In genomic region chr1:105311899-105312600, GRCm38 (mm10) we compare ENCODE assay signal across 12 mouse cellular contexts. TPM values are rescaled to one million over a fixed set of nuclear protein-coding genes. Genes with fewer than 3 reads are reported as not detected.
DNase-seq lines count a peak whose midpoint lies in the region; ATAC-seq and TF ChIP-seq lines count a peak whose summit lies in the region.
"Had no signal": no experiment of that assay in that cellular context is flagged by ENCODE, and none has a peak within 500 bp of the region (broad histone marks: within the 10 kb centered on the region; RNA-seq: fewer than 3 reads in every experiment).

No protein-coding gene starts in this region.

- intact Hi-C loops in heart, postnatal 36 days (cut with DNase I), result loop anchor here (5.0 kb wide), 1 partner anchor 115 kb away; no protein-coding TSS in a partner anchor

- DNase-seq in lung, postnatal 10 days, result peak; percentile 11
- DNase-seq in lung, postnatal 25 days (ENCODE audit: low spot score), result no peak
- peak; percentile 25 to 34 for DNase-seq in heart, postnatal 36 days
- no peak for DNase-seq in cerebellum, adult 2 months
- DNase-seq in right cerebral cortex, postnatal 36 days (ENCODE audit: low spot score in 2 of 2), result no peak
- no peak for DNase-seq in urinary bladder, adult 2 months (ENCODE audit: low spot score)
- DNase-seq: adrenal gland, postnatal 25 days; right cerebral cortex, postnatal 14 days had no signal

- H3K9me3 ChIP-seq in neural tube, embryonic 14.5 days (ENCODE audit: control insufficient read depth, low read length), result no peaks in the 10 kb centered on the region

- peaks cover 5% of the 10 kb centered on the region; the same call in 1 of the 2 replicates for H3K4me1 ChIP-seq in embryonic fibroblast, embryonic 13.5 days (ENCODE audit: control insufficient read depth, insufficient read depth, low read length)
- H3K4me1 ChIP-seq in neural tube, embryonic 14.5 days (ENCODE audit: control insufficient read depth, insufficient read depth, low read length), result no peaks in the 10 kb centered on the region
- H3K4me1 ChIP-seq in cerebellum, adult 2 months (ENCODE audit: control insufficient read depth, insufficient read depth, low read length), result peaks cover 5% of the 10 kb centered on the region

- peak overlapping the region; percentile 12 for H3K27ac ChIP-seq in embryonic fibroblast, embryonic 13.5 days (ENCODE audit: insufficient read depth, low read length)
- no peak overlapping the region; the same call in 1 of the 2 replicates for H3K27ac ChIP-seq in neural tube, embryonic 14.5 days (ENCODE audit: low read depth, low read length)
- no peak overlapping the region for H3K27ac ChIP-seq in cerebellum, adult 2 months (ENCODE audit: insufficient read depth, low read length)

- no peak for TF ChIP-seq POLR2A in embryonic fibroblast, embryonic 13.5 days (IDR thresholded peaks at IDR 0.05; ENCODE audit: low read depth, low read length)
- no peak for TF ChIP-seq POLR2A in cerebellum, adult 2 months (IDR thresholded peaks at IDR 0.05; ENCODE audit: borderline replicate concordance, insufficient read depth, low read length)

- ATAC-seq in neural tube, embryonic 14.5 days (ENCODE audit: low read depth), result peak; percentile 61; the same call in 1 of the 2 replicates

- H3K4me3 ChIP-seq in embryonic fibroblast, embryonic 13.5 days (ENCODE audit: insufficient read depth, low read length), result no peak overlapping the region
- no peak overlapping the region for H3K4me3 ChIP-seq in neural tube, embryonic 14.5 days (ENCODE audit: low read depth, low read length)
- no peak overlapping the region for H3K4me3 ChIP-seq in cerebellum, adult 2 months (replicated peaks; ENCODE audit: insufficient read depth, low read depth, low read length)

- no peaks in the 10 kb centered on the region for H3K27me3 ChIP-seq in neural tube, embryonic 14.5 days (ENCODE audit: control insufficient read depth, insufficient read depth, low read length)
- H3K27me3 ChIP-seq in cerebellum, adult 2 months (ENCODE audit: control insufficient read depth, insufficient read depth, low read length), result no peaks in the 10 kb centered on the region

- H3K4me2 ChIP-seq in neural tube, embryonic 14.5 days (ENCODE audit: low read depth, low read length), result no peak overlapping the region

- H3K9ac ChIP-seq in neural tube, embryonic 14.5 days (replicated peaks; ENCODE audit: low read depth, low read length), result no peak overlapping the region

- no peaks in the 10 kb centered on the region for H3K36me3 ChIP-seq in neural tube, embryonic 14.5 days (ENCODE audit: control insufficient read depth, insufficient read depth, low read length)

- no peak for TF ChIP-seq CTCF in embryonic fibroblast, embryonic 13.5 days (IDR thresholded peaks at IDR 0.05; ENCODE audit: borderline replicate concordance, insufficient read depth, low read length)
- no peak for TF ChIP-seq CTCF in cerebellum, adult 2 months (IDR thresholded peaks at IDR 0.05; ENCODE audit: borderline replicate concordance, insufficient read depth, low read depth, low read length)

- 94% methylated on average over 1 of the region's 1 CpGs for whole genome bisulfite sequencing in neural tube, embryonic 14.5 days
- WGBS in cerebellum, adult 2 months, result 94% methylated on average over 1 of the region's 1 CpGs

RNA-seq across cellular contexts. Expression of gene Rnf152, which starts 44.5 kb away (rescaled TPM):
- polyA plus RNA-seq in embryonic fibroblast, embryonic 13.5 days (2011; ENCODE audit: insufficient read length, low read depth, missing spikeins), result 0.17 and 0.60 TPM in 2 replicates
- total RNA-seq in heart, postnatal 36 days (2021), result 1 to 10 TPM; 1.6 to 1.9 TPM
- polyA plus RNA-seq in neural tube, embryonic 14.5 days (2014; fragmentation: Nextera tagmentation; extraction: Ambion mirVana), result 31.0 and 37.1 TPM in 2 replicates
- 19.2 and 21.9 TPM in 2 replicates for polyA plus RNA-seq in cerebellum, adult 2 months (2012; rRNA removed)
- 2.0 and 3.9 TPM in 2 replicates for polyA plus RNA-seq in urinary bladder, adult 2 months (2012; rRNA removed)
- total RNA-seq: common myeloid progenitor, adult 5-6 weeks; hematopoietic stem cell, adult 5-6 weeks had no signal

Comparison
In these comparisons a context has a peak if more than half of its experiments do, and no peak if none do; other contexts are left out.
1. DNase-seq: peak in lung, postnatal 10 days (single experiment) and heart, postnatal 36 days (2 of 2); none in lung, postnatal 25 days (single experiment), cerebellum, adult 2 months (0 of 2), right cerebral cortex, postnatal 36 days (0 of 2) and urinary bladder, adult 2 months (single experiment).